8 mouse cellular contexts compared by ENCODE assay signal in genomic region chr15:41163643-41164358, GRCm38 (mm10).
A peak's percentile ranks its signal among the peaks of the same experiment; 100 is the strongest.
DNase-seq lines count a peak whose midpoint lies in the region; ATAC-seq lines count a peak whose summit lies in the region.

No protein-coding gene starts in this region.

- peak overlapping the region; percentile 30 for H3K4me3 ChIP-seq in stomach, embryonic 15.5 days (replicated peaks)

- H3K9me3 ChIP-seq in stomach, embryonic 15.5 days: no peaks in the 10 kb centered on the region

- peak; percentile 84 for DNase-seq in heart, adult 11 months
- no peak for DNase-seq in heart, postnatal 36 days
- DNase-seq in WW6 (ENCODE audit: low read depth, low spot score): peak; percentile 52
- DNase-seq in fat pad, adult 2 months (ENCODE audit: extremely low read depth, low read depth, low spot score): peak; percentile 2
- peak; percentile 68 for DNase-seq in induced T-regulatory cell, adult 2 months (ENCODE audit: low read depth)
- peak; percentile 3 for DNase-seq in lung, postnatal 14 days
- no peak for DNase-seq in thymus, postnatal 4 days

- H3K36me3 ChIP-seq in stomach, embryonic 15.5 days: no peaks in the 10 kb centered on the region

- H3K9ac ChIP-seq in stomach, embryonic 15.5 days: no peak overlapping the region

- H3K4me2 ChIP-seq in stomach, embryonic 15.5 days: peak overlapping the region; percentile 49

- peak; percentile 47; the same call in 1 of the 2 replicates for ATAC-seq in stomach, embryonic 15.5 days (ENCODE audit: insufficient read depth, low FRiP score, low read depth)

- intact Hi-C loops in heart, postnatal 36 days (cut with DNase I): loop anchor here (5.0 to 10.0 kb wide), 2 partner anchors 491 to 996 kb away; no protein-coding TSS in a partner anchor

- H3K4me1 ChIP-seq in stomach, embryonic 15.5 days: no peaks in the 10 kb centered on the region

- no peak overlapping the region for H3K27ac ChIP-seq in stomach, embryonic 15.5 days

- no peaks in the 10 kb centered on the region for H3K27me3 ChIP-seq in stomach, embryonic 15.5 days (replicated peaks)

- 19% methylated on average over 8 of the region's 8 CpGs for WGBS in stomach, embryonic 15.5 days

Comparison
In these comparisons a context has a peak if more than half of its experiments do, and no peak if none do; other contexts are left out.
1. DNase-seq: peak in heart, adult 11 months (single experiment), WW6 (single experiment), fat pad, adult 2 months (single experiment), induced T-regulatory cell, adult 2 months (single experiment) and lung, postnatal 14 days (single experiment); none in heart, postnatal 36 days (0 of 2) and thymus, postnatal 4 days (single experiment).